ENCODE assay signal across 8 mouse cellular contexts in the genomic region with DNA sequence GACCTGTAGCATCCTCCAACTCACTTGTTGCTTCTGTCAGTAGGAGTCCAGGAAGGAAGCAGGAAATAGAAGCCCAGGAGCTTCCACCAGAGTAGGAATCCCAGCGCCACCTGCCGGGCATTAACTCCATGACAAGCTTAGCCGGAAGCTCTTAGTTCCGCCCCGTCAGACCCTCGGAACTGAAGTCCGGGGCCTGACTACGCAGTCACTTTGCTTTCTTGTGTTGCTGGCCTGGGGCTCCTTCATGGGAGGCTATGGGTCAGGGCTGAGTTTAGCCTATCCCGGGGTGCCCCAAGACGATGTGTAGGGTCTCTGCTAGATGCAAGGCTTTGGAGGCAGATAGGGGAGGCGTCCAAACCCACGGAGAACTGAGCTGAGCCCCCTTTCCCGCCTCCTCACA. TPM values are rescaled to one million over a fixed set of nuclear protein-coding genes. Genes with fewer than 3 reads are reported as not detected.
A peak's percentile ranks its signal among the peaks of the same experiment; 100 is the strongest.
DNase-seq lines count a peak whose midpoint lies in the region; ATAC-seq and TF ChIP-seq lines count a peak whose summit lies in the region.

No protein-coding gene starts in this region.

- H3K79me2 ChIP-seq in macrophage (ENCODE audit: inconsistent target), result no peaks in the 10 kb centered on the region

- peak overlapping the region; percentile 60 for H3K4me2 ChIP-seq in hindbrain, postnatal 0 days (ENCODE audit: low read depth, low read length)

- peak; percentile 80 for ATAC-seq in hindbrain, postnatal 0 days

- H3K27ac ChIP-seq in gastrocnemius, adult 2 months, result peak overlapping the region; percentile 66; the same call in 1 of the 2 replicates
- H3K27ac ChIP-seq in hindbrain, postnatal 0 days, result no peak overlapping the region
- no peak overlapping the region for H3K27ac ChIP-seq in left cerebral cortex, adult 2 months
- H3K27ac ChIP-seq in macrophage, result peak overlapping the region; percentile 19; the same call in 1 of the 2 replicates

- 3% methylated on average over 13 of the region's 13 CpGs for WGBS in hindbrain, postnatal 0 days
- 4% methylated on average over 13 of the region's 13 CpGs for WGBS in macrophage (ENCODE audit: missing documents)

- peak; percentile 64 for DNase-seq in WW6 (ENCODE audit: low read depth, low spot score)
- DNase-seq in cerebellum, postnatal 4 days (ENCODE audit: low spot score in 2 of 2), result peak; percentile 88 to 94
- peak; percentile 88 for DNase-seq in gastrocnemius, adult 2 months
- peak; percentile 94 for DNase-seq in hindbrain, postnatal 0 days (ENCODE audit: low spot score)
- DNase-seq in left cerebral cortex, adult 2 months (ENCODE audit: extremely low spot score in 1 of 2, low spot score in 2 of 2), result peak; percentile 73 to 76
- peak; percentile 75 for DNase-seq in retina, postnatal 7 days (ENCODE audit: low read depth, low spot score)
- DNase-seq in urinary bladder, adult 18-20 months (ENCODE audit: low spot score in 2 of 2), result peak; percentile 78

- no peaks in the 10 kb centered on the region for H3K4me1 ChIP-seq in hindbrain, postnatal 0 days (ENCODE audit: insufficient read depth, low read length)

- H3K4me3 ChIP-seq in gastrocnemius, adult 2 months, result peak overlapping the region; percentile 71
- peak overlapping the region; percentile 26 for H3K4me3 ChIP-seq in hindbrain, postnatal 0 days (ENCODE audit: low read length)
- peak overlapping the region; percentile 43 for H3K4me3 ChIP-seq in left cerebral cortex, adult 2 months
- H3K4me3 ChIP-seq in macrophage (ENCODE audit: inconsistent target), result peak overlapping the region; percentile 20

- peaks cover 6% of the 10 kb centered on the region; the same call in 1 of the 2 replicates for H3K27me3 ChIP-seq in hindbrain, postnatal 0 days (ENCODE audit: insufficient read depth, low read length)

- TF ChIP-seq CTCF in gastrocnemius, adult 2 months (IDR thresholded peaks at IDR 0.05), result peak; percentile 86
- TF ChIP-seq CTCF in hindbrain, postnatal 0 days (IDR thresholded peaks at IDR 0.05; ENCODE audit: low read depth), result peak; percentile 89
- peak; percentile 85 for TF ChIP-seq CTCF in left cerebral cortex, adult 2 months (IDR thresholded peaks at IDR 0.05)

- H3K9me3 ChIP-seq in hindbrain, postnatal 0 days (ENCODE audit: low read length), result no peaks in the 10 kb centered on the region

- H3K36me3 ChIP-seq in hindbrain, postnatal 0 days (ENCODE audit: insufficient read depth, low read length), result no peaks in the 10 kb centered on the region
- no peaks in the 10 kb centered on the region for H3K36me3 ChIP-seq in macrophage (ENCODE audit: inconsistent target)

- H3K9ac ChIP-seq in hindbrain, postnatal 0 days (replicated peaks; ENCODE audit: low read length), result 0 out of 2 replicates have a peak overlapping the region, but pooled peaks have one; percentile 22

- intact Hi-C loops in gastrocnemius, adult 2 months (cut with DNase I), result loop anchor here (5.0 kb wide), 2 partner anchors 54 to 184 kb away; no protein-coding TSS in a partner anchor
- intact Hi-C loops in left cerebral cortex, adult 2 months (cut with DNase I), result loop anchor here (1.0 to 2.0 kb wide), 2 partner anchors 52 to 187 kb away; no protein-coding TSS in a partner anchor

RNA-seq across cellular contexts. Expression of gene Tsku, which starts 19.7 kb away (rescaled TPM):
- total RNA-seq in gastrocnemius, adult 2 months (2021), result 1 to 10 TPM; 1.1 to 2.2 TPM
- total RNA-seq in hindbrain, postnatal 0 days (2014; rRNA removed), result 37.6 and 48.8 TPM in 2 replicates
- polyA plus RNA-seq in hindbrain, postnatal 0 days (2015; fragmentation: Nextera tagmentation; extraction: Ambion mirVana), result 9.4 and 11.1 TPM in 2 replicates
- 1 to 10 TPM; 2.9 to 3.4 TPM for total RNA-seq in left cerebral cortex, adult 2 months (2021)
- 1 to 10 TPM in 21 of 26 experiments, under 1 TPM in 5; 0.33 to 8.1 (median 2.2) TPM for total RNA-seq in macrophage (2018; cell fraction: chromatin; rRNA removed)
- total RNA-seq in macrophage (2018; cell fraction: cytosol; rRNA removed), result 1 to 10 TPM; 2.4 to 8.5 (median 5.0) TPM
- total RNA-seq in macrophage (2018; cell fraction: nucleus; rRNA removed), result 1 to 10 TPM; 2.2 to 9.8 (median 4.5) TPM
- 3.6 to 10.4 TPM (median 4.7 TPM) in 3 replicates for polyA plus RNA-seq in macrophage (2018)

RNA-seq across cellular contexts. Expression of gene Acer3, which starts 20.5 kb away (rescaled TPM):
- 1 to 10 TPM; 4.0 to 5.3 TPM for total RNA-seq in gastrocnemius, adult 2 months (2021)
- 14.7 and 18.1 TPM in 2 replicates for total RNA-seq in hindbrain, postnatal 0 days (2014; rRNA removed)
- 24.9 and 26.8 TPM in 2 replicates for polyA plus RNA-seq in hindbrain, postnatal 0 days (2015; fragmentation: Nextera tagmentation; extraction: Ambion mirVana)
- 10 to 100 TPM; 22.2 to 25.4 TPM for total RNA-seq in left cerebral cortex, adult 2 months (2021)
- 100 to 1,000 TPM in 6 of 26 experiments, 10 to 100 TPM in 20; 28.4 to 185 (median 84.9) TPM for total RNA-seq in macrophage (2018; cell fraction: chromatin; rRNA removed)
- 10 to 100 TPM; 38.2 to 72.5 (median 49.9) TPM for total RNA-seq in macrophage (2018; cell fraction: cytosol; rRNA removed)
- total RNA-seq in macrophage (2018; cell fraction: nucleus; rRNA removed), result 100 to 1,000 TPM in 5 of 26 experiments, 10 to 100 TPM in 21; 40.9 to 211 (median 81.8) TPM
- 39.0 to 58.1 TPM (median 52.0 TPM) in 3 replicates for polyA plus RNA-seq in macrophage (2018)

Comparison
In these comparisons a context has a peak if more than half of its experiments do, and no peak if none do; other contexts are left out.
1. H3K27ac ChIP-seq: peak in gastrocnemius, adult 2 months (single experiment) and macrophage (single experiment); none in hindbrain, postnatal 0 days (single experiment) and left cerebral cortex, adult 2 months (single experiment).
2. H3K4me3 ChIP-seq: peak in every context shown above with its lines; median percentile 71 in gastrocnemius, adult 2 months; 43 in left cerebral cortex, adult 2 months; 26 in hindbrain, postnatal 0 days; 20 in macrophage.
3. Peak in every context shown above with its lines, with median percentiles within 50 percentile points of each other: DNase-seq and CTCF ChIP-seq.